Mouse (Mus musculus): ENCODE results near the gene Hnrnpul1.
"Not testable (repeated sequence)": the region's sequence is repeated elsewhere in the genome, so short reads cannot be mapped to it uniquely, and the experiment has no call there.

Hnrnpul1 gene

DNA sequence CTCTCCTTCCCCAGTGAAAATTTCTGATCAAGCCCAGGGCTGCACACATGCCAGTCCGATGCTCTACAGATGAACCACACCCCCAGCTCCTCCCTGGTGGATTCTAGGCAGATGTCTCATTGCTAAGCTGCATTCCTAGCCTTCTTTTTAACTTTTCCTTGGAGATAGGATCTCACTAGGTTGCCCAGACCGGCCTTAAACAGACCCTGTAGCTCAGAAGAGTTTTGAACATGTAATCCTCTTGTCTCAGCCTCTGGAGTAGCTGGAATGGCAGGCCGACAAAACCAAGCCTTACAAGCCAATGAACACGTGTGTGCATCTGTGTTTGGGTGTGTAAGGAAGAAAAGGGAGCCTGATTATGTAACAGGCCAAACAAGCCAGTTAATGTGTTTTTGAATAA lies 26.2 kb upstream of the Hnrnpul1 start:
- in situ Hi-C loops (cut with MboI): no loop called here

DNA sequence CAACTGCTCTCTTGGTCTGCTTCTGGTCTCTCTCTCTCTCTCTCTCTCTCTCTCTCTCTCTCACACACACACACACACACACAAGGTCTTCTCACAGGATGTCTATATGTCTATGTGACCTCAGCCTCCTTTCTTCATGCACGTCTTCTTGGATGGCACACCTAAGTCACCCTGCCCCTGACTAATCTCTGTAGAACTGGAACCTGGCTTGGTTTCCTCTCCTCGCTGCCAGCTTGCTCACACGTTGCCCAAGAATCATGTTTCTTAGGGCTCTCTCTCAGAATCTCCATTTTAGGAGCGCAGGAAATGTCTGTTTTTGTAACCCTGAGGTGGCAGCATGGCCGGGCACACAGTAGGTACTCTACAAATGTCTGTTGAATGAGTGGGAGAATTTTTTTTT lies 25.5 kb upstream of the Hnrnpul1 start:
- in situ Hi-C loops (cut with MboI): no loop called here

- in situ Hi-C loops (cut with MboI): no loop called here
Measured at GRCm38 (mm10) chr7:25768229-25768628, 13.7 kb upstream of the Hnrnpul1 start.

GRCm38 (mm10) chr7:25766108-25766507 lies 11.6 kb upstream of the Hnrnpul1 start:
- in situ Hi-C loops (cut with MboI): no loop called here

DNA sequence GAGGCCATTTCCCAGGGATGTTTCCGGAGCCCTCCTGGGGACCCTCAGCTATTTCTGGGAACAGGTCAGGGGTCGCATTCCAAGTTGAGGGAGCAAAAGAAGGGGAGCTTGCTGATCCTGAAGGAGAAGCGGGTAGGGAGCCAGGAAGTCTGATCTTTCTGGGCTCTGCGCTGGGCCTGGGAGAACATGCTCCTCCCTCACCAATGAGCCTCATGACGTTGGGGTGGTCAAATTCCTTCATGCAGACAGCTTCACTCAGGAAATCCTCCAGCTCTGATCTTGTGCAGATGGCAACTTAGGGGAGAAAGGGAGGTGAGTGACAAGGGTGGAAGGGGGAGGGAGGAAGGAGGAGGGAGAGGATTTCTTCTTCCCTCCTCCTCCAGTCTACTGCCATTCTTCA lies 9.7 kb upstream of the Hnrnpul1 start:
- in situ Hi-C loops (cut with MboI): no loop called here

GRCm38 (mm10) chr7:25763678-25764077 lies 9.1 kb upstream of the Hnrnpul1 start:
- in situ Hi-C loops (cut with MboI): no loop called here

GRCm38 (mm10) chr7:25761354-25761753 lies 6.8 kb upstream of the Hnrnpul1 start:
- in situ Hi-C loops (cut with MboI): no loop called here

GRCm38 (mm10) chr7:25756011-25756410 lies 1.5 kb upstream of the Hnrnpul1 start:
- in situ Hi-C loops (cut with MboI): loop anchor here (5.0 kb wide), 1 partner anchor 51 kb away; no protein-coding TSS in a partner anchor

- in situ Hi-C loops (cut with MboI): loop anchor here (5.0 kb wide), 1 partner anchor 52 kb away; no protein-coding TSS in a partner anchor
Measured at GRCm38 (mm10) chr7:25755468-25755833, 894 bp upstream of the Hnrnpul1 start.

DNA sequence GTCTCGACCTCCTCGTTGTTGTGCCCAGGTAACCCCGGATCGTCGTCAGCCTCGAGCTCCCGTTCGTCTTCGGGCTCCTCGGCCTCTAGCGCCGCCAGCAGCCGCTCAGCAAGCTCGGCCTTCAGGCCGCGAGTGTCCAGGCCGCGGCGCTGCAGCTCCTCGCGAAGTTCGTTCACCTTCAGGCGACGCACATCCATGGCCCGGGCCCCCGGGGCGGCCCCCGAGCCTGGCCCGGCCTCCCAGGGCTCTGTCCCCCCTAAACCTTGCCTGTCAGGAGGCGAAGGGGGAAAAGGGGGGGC lies 169 bp downstream of the Hnrnpul1 start:
- in situ Hi-C loops (cut with MboI): no loop called here

GRCm38 (mm10) chr7:25753643-25754438 lies 716 bp downstream of the Hnrnpul1 start:
- in situ Hi-C loops (cut with MboI): no loop called here

DNA sequence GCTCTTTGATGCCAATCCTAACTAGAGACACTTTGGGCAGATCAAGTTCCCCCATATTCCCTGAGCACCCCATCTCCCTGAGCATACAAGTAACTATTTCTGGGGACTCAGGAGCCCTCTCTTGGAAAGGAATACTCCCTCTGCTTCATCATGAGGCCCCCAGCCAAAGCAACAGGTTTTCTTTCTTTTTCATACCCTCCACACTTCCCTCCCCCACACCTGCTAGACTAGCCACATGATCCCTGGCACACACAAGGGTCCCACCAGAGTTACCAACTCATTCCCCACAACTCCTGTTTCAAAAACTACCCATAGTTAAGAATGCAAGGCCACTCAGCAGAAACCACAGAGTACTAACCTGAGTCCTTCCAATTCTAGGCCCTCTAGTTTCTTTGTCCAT lies 1.5 kb downstream of the Hnrnpul1 start:
- in situ Hi-C loops (cut with MboI): no loop called here

DNA sequence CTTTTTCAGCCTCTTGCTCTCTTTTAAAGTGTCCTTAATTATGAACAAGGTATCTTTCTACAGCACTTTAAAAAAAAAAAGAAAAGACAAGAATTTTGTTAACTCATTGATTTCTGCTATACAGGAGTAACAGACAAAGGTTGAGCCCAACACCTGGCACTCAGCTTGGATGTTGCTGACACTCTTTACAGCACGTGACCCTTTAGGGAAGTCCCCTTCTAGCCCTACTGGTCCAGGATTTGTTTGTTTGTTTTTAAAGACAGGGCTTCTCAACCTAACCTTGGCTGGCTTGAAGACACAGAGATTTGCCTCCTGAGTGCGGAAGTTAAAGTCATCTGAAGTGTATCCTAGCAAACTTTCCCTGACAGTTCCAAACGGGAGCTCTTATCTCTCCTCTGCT lies 7.7 kb downstream of the Hnrnpul1 start:
- in situ Hi-C loops (cut with MboI): no loop called here

GRCm38 (mm10) chr7:25738277-25738676 lies 16.3 kb downstream of the Hnrnpul1 start:
- in situ Hi-C loops (cut with MboI): no loop called here

GRCm38 (mm10) chr7:25736920-25737319 lies 17.6 kb downstream of the Hnrnpul1 start:
- in situ Hi-C loops (cut with MboI): no loop called here

DNA sequence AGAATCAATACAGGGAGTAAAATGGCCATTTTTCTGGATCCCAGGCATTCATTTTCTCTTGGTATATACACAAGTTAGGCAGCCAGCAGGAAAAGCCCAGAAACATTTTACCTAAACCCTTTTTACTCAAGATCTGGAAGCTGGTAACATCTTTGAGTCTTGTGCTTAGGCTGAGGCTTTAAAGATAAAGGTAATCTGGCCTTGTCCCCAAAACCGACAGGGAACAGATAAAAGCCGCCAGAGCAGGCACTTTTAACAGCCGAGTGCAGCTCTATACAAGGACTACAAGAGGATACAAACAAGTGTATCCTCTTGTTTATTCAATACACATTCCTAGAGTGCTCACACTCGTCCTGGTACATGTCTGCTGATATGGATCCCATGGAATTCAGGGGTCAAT lies 19.6 kb downstream of the Hnrnpul1 start:
- in situ Hi-C loops (cut with MboI): no loop called here

GRCm38 (mm10) chr7:25731294-25732055 lies 23.1 kb downstream of the Hnrnpul1 start:
- in situ Hi-C loops (cut with MboI): no loop called here

- in situ Hi-C loops (cut with MboI): no loop called here
Measured at GRCm38 (mm10) chr7:25729862-25730261, 24.7 kb downstream of the Hnrnpul1 start.

- in situ Hi-C loops (cut with MboI): no loop called here
Measured at GRCm38 (mm10) chr7:25729396-25729795, 25.2 kb downstream of the Hnrnpul1 start.

GRCm38 (mm10) chr7:25727800-25728199 lies 26.8 kb downstream of the Hnrnpul1 start:
- in situ Hi-C loops (cut with MboI): no loop called here

DNA sequence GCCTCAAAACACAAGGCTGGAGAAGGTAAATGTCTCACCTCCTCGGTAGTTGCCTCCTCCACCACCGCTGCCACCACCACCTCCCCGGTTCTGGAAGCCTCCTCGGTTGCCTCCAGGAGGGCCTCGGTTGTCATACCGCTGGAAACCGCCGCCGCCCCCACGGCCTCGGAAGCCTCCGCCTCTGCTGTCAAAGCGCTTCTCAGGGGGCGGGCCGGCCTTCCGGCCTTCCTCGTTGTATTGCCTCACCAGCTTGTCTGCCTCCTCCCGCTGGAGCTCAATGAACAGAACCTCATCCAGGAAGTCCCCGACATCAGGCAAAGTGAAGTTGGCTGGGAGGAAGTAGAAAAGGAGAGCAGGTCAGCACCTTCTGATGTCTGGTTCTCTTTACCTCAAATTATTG lies 28.7 kb downstream of the Hnrnpul1 start:
- in situ Hi-C loops (cut with MboI): no loop called here

GRCm38 (mm10) chr7:25721776-25722175 lies 32.8 kb downstream of the Hnrnpul1 start:
- in situ Hi-C loops (cut with MboI): not testable (repeated sequence)

DNA sequence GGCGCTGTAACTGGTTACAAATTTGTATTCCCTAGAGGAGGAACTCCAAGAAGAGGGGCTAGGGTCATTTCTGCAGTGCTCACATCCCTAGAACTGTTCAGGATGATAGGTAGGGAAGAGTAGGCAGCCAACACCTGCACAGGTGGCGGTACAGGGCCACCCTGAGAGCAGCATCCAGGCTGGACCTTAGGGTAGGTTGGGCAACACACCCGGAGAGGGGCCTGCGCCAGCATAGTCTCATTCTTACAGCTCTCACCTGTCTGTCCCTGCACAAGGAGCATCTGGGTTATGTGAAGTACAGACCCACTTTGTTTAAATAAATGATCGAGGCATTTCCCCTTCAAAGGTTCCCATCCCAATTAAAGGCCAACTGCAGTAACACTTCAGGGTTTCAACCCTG lies 33.8 kb downstream of the Hnrnpul1 start:
- in situ Hi-C loops (cut with MboI): no loop called here
